Mouse (Mus musculus) spleen, postnatal 14 days (tissue): ENCODE measurements around the gene Tsacc.
"Not testable (repeated sequence)": the region's sequence is repeated elsewhere in the genome, so short reads cannot be mapped to it uniquely, and the experiment has no call there.

ENCODE experiments used
- DNase-seq, 2 experiments: peaks; one replicate each; pipeline ENCODE4 v3.0.0; 2021 to 2022; ENCODE audit warnings: low spot score in 2 of 2

Tsacc gene

DNA sequence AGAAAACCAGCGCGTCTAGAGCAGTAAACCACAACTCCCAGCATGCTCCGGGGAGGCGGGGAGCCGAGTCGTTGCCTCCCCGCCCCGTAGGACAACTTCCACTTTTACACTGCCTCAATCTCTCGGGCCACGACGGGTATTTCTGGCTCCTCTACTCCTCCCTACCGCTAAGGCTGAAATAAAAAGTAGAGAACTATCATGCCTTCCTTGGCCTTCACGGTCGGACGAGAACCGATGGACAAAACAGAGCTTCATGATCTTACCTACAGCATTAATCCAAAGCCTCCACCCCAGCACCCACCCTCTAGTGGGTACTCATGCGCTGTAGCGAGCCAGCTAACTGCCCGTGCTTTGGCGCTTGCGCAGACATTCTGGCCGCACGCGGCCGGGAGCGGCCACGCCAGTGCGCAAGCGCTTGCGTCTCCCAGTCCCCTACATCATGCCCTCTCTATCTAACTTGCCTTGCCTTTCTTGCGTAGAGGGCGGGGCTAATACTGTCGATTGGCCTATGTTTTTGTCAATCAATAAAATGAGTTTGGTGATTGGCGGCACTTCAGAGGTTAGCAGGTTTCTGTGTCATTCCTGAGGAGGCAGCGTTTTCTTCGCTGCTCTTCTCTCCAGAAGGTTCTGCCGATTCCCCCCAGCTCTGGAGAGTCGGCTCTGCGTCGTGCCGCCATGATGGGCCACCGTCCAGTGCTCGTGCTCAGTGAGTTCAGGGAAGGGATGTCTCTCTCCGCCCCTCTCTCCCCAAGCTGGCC lies at the start of gene Tsacc, which contains the start of gene Cct3:
Gene Tsacc (minus strand): TSS at position 439 of the 758 bp plus-strand sequence.
Gene Cct3 (plus strand): TSS at position 556 of the 758 bp plus-strand sequence.
- peak; percentile 85 to 88 for DNase-seq

DNA sequence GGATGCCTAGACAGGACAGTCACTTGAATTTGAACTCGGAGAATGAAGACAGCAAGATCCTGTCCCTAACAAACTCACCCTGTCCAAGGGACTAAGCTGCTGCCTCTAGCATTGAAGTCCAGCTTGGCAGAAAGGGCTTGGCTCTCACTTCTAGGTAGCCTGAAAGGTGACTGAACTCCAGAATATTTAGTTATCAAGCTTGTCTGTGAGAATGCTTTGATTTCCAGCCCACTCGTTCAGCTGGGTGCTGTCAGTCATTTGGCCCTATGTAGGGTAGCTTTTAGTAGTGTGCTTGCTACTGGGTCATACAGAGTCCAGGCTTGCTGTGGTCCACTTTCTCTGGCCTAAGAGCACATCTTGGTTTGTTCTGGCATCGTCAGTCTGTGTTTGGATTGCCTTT lies 42.2 kb upstream of the Tsacc start:
- DNase-seq: no peak

DNA sequence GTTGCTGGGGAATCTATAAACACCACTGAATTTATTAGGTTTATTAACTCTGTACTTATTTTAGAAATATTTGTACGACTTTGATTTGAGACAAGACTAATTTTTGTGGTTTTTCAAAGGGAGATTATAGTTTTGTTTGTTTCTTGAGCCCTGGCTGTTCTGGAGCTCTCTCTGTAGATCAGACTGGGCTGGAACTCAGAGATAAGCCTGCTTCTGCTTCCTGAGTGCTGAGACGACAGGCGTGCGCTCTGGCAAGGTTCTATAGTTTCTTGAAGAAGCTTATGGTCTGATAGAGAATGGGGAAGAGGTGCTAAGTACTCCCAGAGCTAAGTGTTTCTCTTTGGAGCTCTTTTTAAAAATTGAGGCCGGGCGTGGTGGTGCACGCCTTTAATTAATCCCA lies 41.5 kb upstream of the Tsacc start:
- DNase-seq: no peak

DNA sequence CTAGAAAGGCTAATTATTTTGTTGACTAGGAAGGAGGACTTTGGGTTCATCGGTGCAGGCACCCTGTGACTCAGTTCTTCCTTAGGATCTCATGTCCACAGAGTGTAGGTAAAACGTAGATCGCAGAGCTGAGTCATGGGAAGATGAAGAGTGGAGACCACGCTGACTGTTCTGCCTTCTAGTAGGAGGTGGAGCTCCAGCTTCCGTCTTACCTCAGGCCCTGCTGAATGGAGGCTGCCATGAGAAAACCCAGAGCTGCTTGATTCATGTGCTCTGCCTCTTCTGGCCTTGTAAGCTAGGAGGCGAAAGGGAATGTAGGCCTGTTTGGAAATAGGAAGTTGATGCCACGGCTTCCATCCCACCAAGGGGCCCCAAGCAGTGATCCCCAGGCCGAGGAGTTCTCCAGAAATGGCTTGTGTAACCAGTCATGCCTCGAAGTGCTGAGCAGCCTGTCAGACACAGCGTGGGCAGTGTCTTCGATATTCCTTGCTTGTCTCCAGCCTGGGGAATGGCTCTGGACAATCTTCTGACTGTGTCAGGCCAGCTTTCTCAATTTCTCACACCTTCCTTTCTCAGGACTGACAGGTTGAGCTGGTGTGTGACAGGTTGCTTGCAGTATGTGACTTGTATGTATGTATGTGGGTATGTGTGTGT lies 40.7 kb upstream of the Tsacc start:
- no peak for DNase-seq

DNA sequence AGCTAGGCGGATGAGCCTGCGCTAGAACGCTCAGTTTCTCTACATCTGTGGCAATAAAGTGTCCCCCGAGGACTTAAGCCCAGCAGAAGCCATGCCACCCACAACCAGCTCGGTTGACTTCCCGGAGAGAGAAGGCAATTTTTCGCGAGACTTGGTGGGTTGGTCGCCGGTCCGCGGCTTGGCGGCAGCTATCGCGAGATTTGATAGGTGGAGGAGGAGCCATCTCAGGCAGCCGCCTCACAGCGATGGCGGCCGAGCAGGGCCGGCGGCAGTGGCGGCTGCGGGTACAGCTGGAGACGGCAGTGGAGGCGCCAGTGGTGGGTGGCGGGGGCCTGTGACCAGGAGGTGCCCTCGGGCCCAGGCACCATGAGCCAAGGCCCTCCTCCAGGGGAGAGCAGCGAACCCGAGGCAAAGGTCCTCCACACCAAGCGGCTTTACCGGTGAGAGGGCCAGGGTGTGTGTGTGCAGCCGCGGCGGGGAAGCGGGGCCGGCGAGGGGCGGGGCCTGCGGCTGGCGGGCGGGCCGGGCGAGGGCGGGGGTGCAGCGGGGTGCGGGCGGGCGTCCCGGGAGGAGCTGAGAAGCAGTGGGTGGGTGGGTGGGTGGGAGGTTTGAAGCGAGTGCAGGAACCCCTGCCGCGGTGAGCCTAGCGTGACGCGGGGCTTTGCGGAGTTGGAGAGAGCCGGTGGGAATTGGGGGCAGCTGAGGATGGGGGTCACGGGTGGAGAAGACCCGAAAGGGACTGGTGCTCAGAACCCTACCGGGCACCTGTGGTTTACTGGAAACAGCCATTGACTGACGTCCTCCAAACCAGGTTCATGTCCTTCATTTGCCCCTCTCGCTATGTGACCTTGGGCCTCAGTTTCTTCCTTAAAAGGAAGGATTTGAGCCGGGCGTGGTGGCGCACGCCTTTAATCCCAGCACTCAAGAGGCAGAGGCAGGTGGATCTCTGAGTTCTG lies 39.5 kb upstream of the Tsacc start, which contains the start of the genes Tmem79 and Smg5:
Gene Tmem79 (minus strand): TSS at position 91 of the 956 bp plus-strand sequence.
Gene Smg5 (plus strand): TSS at position 203 of the 956 bp plus-strand sequence.
- DNase-seq: peak; percentile 94 to 96

DNA sequence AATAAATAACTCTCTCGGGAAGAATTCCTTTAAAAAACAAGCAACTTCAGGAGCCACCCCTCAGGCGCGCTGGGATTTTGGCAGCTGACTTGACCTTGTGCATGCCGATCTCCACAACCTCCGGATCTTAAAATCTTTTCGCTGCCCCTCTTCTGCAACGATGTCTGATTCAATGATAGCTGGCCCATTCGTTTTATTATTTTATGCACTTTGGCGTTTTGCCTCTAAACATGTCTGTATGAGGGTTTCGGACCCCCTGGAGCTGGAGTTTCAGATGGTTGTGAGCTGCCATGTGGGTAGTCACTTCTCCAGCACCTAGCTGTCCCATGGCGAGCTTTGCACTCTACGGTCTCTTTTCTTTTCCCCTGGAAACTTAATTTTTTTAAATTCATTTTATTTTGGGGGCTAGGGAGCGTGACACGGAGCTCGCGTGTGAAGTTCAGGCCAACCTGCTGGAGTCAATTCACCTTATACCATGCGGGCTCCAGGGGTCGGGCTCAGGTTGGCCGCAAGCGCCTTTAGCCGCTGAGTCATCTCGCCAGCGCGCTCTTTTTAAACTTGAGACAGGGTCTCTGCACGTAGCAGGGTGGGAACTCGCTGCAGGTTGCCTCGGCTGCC lies 38.7 kb upstream of the Tsacc start:
- DNase-seq: no peak

DNA sequence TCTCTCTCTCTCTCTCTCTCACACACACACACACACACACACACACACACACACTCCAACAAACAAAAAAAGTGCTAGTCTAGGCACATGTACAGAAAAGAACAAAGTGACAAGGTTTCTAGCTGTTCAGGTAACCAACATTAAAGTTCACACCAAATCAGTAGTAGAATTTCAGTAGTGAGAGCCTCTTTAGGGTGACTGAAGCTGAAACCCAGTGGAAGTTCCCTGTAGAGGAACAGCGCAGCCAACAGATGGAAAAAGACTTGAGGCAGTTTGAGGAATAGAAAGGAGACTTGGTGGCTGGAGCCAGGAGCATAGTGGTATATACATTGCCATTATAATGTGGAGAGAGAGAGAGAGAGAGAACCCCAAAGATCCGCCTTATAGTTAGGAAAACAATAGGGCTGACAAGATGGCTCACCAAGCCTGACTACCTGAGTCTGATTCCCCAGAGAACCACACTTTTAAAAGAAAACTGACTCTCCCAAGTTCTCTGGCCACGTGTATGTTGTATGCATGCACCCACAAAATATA lies 38.2 kb upstream of the Tsacc start:
- DNase-seq: no peak

DNA sequence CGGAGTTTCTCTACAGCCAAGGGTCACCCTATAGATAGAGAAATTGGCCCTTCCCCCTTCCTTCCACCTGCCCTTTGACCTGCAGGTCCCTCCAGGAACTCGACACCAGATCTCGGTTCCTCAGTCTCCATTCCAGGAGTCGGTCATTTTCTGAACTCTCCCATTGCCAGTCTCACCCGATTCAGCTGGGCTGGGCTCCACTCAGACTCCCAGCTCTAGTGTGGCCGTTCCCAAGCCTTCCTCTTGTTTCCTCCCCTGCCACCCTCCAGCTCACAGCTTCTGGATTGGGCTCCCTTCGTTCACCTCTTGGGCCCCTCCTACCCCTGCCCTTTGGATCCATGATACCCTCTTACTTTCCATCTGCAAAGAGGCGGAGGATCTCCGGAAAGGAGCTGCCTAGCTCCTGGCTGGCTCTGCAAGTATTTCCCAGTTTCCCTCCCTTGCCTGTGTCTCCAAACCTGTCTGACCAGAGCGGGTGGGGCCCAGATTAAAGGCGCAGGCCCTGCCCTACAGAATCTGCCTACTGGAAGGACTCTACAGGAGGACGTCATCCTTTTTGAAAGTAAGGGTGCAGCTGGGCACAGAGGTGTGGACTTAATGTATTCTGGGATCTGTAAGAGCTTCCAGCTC lies 37.3 kb upstream of the Tsacc start:
- no peak for DNase-seq

DNA sequence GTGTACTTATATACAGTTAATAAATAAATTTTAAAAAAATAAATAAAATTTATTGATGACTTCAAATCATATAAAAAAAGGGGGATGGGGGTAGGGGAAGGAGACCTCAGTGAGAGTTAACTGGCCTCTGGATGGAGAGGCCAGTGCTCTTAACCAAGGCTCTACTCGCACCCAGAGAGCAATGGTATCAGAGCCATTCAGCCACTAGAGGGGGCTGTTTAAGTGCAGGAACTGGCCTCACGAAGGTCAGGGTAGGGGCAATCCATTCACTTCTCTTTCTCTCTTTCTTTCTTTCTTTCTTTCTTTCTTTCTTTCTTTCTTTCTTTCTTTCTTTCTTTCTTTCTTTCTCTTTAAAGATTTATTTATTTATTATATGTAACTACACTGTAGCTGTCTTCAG lies 34.5 kb upstream of the Tsacc start:
- peak in 1 of 2 experiments; percentile 63 for DNase-seq

DNA sequence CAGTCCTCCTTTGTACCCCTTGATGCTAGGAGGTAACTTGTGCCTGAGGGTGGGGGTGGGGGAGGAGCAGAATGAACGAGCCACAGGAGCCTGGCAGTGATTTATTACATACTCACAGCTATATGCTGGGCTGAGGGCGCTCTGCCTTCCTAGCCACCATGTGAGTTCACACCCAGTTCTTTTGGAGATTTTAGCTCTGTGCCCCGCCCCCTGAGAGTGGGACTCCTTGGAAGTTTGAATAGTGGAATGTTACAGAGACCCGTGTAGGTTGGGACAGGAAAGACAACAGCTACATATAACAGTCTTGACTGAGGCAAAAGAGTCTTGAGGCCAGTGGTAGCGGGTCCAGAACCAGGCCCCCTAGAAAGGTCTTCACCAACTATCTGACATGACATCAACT lies 32.2 kb upstream of the Tsacc start:
- DNase-seq: no peak

DNA sequence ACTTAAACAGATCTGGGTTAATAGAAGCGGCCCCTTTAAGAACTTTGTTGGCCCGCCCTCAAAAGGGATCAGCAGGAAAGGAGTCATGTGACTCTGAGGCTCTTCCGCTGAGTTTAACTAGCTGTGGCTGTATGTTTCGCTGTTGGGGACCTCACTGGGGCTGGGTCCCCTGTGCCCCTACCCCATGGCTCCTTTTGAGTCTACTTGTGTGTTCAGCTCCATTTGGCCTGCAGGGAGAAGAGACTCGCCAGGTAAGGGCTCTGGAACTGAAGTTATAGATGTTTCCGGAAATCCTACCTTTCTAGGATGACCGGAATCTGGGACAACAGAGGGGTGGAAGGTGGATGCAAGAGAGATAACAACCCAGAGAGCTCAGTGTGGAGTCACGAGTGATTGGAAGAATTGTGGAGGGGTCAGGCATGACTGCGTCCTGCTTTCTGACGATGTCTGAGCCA lies 28.2 kb upstream of the Tsacc start, which contains the start of gene Glmp:
Gene Glmp (plus strand): TSS at position 73 of the 455 bp plus-strand sequence.
- peak in 1 of 2 experiments; percentile 33 for DNase-seq

DNA sequence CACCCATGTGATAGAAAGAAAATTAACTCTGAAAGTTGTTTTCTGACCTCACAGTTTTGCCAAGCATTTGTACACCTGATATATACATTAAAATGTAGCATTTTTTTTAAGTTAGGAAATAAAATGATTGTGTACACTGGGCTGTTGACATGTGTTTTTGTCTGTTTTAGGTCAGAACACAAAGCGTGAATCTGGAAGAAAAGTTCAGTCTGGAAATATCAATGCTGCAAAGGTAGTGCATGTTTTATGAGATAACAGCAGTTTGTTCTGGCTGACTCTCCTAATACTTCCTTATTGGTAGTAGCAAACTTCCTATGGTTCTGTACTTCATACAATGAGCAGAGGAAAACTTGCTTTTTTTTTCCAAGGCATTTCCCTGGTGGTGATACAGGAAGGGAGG lies 2.4 kb upstream of the Tsacc start:
- no peak for DNase-seq

DNA sequence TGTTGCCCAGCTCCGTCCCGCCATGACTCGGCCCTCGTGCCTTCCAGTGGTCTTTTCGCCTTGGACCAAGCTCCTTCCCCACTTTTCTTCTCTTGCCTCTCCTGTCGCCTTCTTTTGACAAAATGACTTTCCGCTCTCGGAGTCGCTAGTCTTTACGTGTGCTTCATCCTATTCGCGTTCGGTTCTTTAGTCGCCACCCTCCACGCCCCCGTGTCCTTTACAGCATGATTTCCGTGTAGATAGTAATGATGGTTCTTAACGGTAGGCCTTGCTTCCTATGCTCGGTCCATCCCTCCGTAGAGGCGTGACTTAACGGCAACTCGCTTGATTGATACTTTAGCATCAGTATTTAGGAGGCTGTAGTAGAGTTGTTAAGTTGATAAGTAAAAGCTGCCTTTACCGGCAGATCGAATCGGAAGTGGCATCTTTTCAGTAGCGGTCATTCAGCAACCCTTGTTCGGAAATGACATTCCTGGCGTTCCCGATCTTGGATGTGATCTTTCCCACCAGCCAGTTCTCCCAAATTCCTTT lies 587 bp upstream of the Tsacc start:
- DNase-seq: no peak

DNA sequence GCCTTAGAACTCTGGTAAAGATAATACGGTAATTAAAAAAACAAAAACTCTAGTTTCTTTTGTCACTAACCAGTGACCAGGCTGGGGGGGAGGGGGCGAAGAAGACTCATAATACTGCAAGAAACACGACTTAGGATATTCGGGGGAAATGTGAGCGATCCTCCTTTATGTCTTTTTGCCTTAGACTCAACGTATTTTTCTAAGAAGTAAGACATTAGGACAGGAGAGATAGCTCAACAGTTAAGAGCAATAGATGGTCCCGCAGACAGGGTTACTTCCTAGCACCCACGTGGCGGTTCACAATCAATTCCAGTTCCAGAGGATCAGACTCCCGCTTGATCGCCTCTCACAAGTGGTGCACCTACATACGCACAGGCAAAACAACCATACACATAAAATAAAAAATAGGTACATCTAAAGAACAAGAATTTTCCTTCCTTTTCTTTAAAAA lies 664 bp downstream of the Tsacc start:
- DNase-seq: no peak

DNA sequence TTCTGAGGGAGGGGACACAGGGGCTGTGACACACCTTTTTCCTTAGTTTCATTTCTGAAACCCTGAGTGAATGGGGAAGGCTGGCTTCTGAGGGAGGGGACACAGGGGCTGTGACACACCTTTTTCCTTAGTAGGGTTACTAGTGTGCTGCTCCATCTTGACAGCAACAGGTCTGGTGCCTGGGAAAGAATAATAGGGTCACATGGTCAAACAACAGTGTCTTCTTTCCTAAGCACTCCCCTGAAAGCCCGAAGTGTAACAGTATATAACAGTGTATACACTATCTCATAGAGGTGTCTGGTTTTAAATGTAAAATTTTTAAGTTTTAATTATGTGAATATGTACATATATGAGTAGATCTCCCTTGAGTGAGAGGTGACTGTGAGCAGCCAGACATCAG lies 1.5 kb downstream of the Tsacc start:
- DNase-seq: not testable (repeated sequence)

DNA sequence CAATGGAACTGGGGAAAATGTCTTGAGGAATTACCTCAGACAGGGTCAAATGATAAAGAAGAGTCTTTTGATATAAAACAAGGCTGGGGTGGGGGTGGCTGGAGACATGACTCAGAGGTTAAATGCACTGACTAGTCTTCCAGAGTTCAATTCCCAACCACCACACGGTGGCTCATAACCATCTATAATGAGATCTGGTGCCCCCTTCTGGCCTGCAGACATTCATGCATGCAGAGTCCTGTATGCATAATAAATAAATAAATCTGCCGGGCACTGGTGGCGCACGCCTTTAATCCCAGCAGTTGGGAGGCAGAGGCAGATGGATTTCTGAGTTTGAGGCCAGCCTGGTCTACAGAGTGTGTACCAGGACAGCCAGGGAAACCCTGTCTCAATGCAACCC lies 4.8 kb downstream of the Tsacc start:
- peak in 1 of 2 experiments; percentile 10 for DNase-seq

DNA sequence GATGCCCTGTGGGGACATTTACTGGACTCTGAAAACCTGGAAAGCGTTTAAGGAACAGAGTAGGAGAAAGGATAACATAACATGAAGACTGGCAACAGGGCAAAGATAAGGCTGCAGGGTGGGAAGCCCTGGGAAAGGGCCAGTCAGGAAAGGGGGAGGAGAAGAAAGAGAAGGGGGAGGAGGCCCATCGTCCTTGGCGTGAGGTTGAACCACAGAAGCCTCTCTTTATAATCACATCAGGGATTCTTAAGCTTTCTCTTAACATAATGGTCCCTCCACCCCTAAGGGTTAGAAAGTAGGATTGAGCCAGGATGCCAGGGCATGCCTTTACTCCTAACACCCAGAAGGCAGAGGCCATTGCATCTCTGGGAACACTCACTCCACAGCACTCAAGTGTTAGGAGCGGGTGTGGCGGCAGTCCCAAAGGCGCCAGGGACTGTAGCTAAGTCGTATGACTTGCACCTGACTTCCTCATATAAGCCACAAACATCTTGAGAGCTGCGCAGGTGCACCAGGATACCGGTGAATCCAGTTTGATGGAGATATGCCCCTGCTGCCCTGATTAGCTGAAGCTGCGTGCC lies 8.6 kb downstream of the Tsacc start:
- not testable (repeated sequence) for DNase-seq

DNA sequence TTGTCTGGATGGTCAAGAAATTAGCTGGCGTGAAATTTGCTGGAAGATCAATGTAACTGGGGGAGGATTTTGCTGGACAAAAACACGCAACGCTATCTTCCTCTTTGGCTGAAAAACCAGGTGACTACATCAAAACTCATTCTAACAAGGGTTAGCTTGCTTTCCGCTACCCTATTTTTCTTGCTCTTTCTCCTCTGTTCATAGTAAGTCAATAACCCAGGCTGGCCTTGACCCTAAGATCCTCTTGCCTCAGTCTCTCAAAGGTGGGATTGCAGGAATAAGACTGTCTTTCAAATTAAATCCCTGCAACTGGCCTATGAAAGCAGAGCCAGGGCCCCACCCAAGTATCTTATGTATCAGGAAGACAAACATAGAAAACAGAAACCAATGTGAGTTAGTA lies 9.7 kb downstream of the Tsacc start, which contains the start of gene Gm38392:
Gene Gm38392 (minus strand): TSS at position 101 of the 400 bp plus-strand sequence.
- DNase-seq: no peak

DNA sequence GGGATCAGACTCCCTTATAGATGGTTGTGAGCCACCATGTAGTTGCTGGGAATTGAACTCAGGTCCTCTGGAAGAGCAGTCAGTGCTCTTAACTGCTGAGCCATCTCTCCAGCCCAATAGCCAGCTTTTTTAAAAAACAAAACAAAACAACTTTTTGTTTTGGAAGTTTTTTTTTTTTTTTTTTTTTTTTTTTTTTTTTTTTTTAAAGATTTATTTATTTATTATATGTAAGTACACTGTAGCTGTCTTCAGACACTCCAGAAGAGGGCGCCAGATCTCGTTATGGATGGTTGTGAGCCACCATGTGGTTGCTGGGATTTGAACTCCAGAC lies 11.3 kb downstream of the Tsacc start:
- not testable (repeated sequence) for DNase-seq
